Mouse (Mus musculus): ENCODE data around the gene Abi1. TPM values are rescaled to one million over a fixed set of nuclear protein-coding genes. Genes with fewer than 3 reads are reported as not detected.
"Not testable (repeated sequence)": the region's sequence is repeated elsewhere in the genome, so short reads cannot be mapped to it uniquely, and the experiment has no call there.

The Abi1 gene
- polyA plus RNA-seq, 1 experiment = not detected

GRCm38 (mm10) chr2:22961681-22962080 is 78.4 kb downstream of the Abi1 start:
- WGBS = 97% methylated on average over 2 of the region's 2 CpGs
- H3K4me1 ChIP-seq (ENCODE audit: control insufficient read depth, insufficient read depth, low read length) = no peaks in the 10 kb centered on the region
- no peak overlapping the region for H3K27ac ChIP-seq (ENCODE audit: insufficient read depth, low read depth, low read length)
- H3K4me3 ChIP-seq (ENCODE audit: insufficient read depth, low read depth, low read length) = no peak overlapping the region
- TF ChIP-seq POLR2A (IDR thresholded peaks at IDR 0.05; ENCODE audit: insufficient read depth, low read depth, low read length) (no peak), CTCF (IDR thresholded peaks at IDR 0.05; ENCODE audit: insufficient read depth, low read depth, low read length) (no peak)

- no peak overlapping the region for H3K4me3 ChIP-seq (ENCODE audit: insufficient read depth, low read depth, low read length)
- WGBS = 12% methylated on average over 1 of the region's 1 CpGs
- TF ChIP-seq POLR2A (IDR thresholded peaks at IDR 0.05; ENCODE audit: insufficient read depth, low read depth, low read length) (no peak), CTCF (IDR thresholded peaks at IDR 0.05; ENCODE audit: insufficient read depth, low read depth, low read length) (no peak)
- no peak overlapping the region; the same call in 1 of the 2 replicates for H3K27ac ChIP-seq (ENCODE audit: insufficient read depth, low read depth, low read length)
- H3K4me1 ChIP-seq (ENCODE audit: control insufficient read depth, insufficient read depth, low read length) = no peaks in the 10 kb centered on the region
These were observed 82.6 kb downstream of the Abi1 start for GRCm38 (mm10) chr2:22957415-22957814.

- Histone ChIP-seq H3K4me3 (ENCODE audit: insufficient read depth, low read depth, low read length) (no peak overlapping the region), H3K27ac (ENCODE audit: insufficient read depth, low read depth, low read length) (no peak overlapping the region), H3K4me1 (ENCODE audit: control insufficient read depth, insufficient read depth, low read length) (no peaks in the 10 kb centered on the region)
- TF ChIP-seq POLR2A (IDR thresholded peaks at IDR 0.05; ENCODE audit: insufficient read depth, low read depth, low read length) = no peak
- 94% methylated on average over 5 of the region's 5 CpGs for WGBS
These were observed 84.1 kb downstream of the Abi1 start for GRCm38 (mm10) chr2:22955914-22956313.

- Histone ChIP-seq H3K4me1 (ENCODE audit: control insufficient read depth, insufficient read depth, low read length) (peaks cover 2% of the 10 kb centered on the region; the same call in 1 of the 2 replicates), H3K4me3 (ENCODE audit: insufficient read depth, low read depth, low read length) (no peak overlapping the region), H3K27ac (ENCODE audit: insufficient read depth, low read depth, low read length) (no peak overlapping the region)
- TF ChIP-seq CTCF (IDR thresholded peaks at IDR 0.05; ENCODE audit: insufficient read depth, low read depth, low read length) (no peak), POLR2A (IDR thresholded peaks at IDR 0.05; ENCODE audit: insufficient read depth, low read depth, low read length) (no peak)
- WGBS = 73% methylated on average over 4 of the region's 4 CpGs
These were observed 85.8 kb downstream of the Abi1 start for GRCm38 (mm10) chr2:22954278-22954677.

GRCm38 (mm10) chr2:22949956-22950355 is 90.1 kb downstream of the Abi1 start:
- Histone ChIP-seq H3K4me1 (ENCODE audit: control insufficient read depth, insufficient read depth, low read length) (peaks cover 2% of the 10 kb centered on the region; the same call in 1 of the 2 replicates), H3K4me3 (ENCODE audit: insufficient read depth, low read depth, low read length) (no peak overlapping the region), H3K27ac (ENCODE audit: insufficient read depth, low read depth, low read length) (no peak overlapping the region)
- TF ChIP-seq POLR2A (IDR thresholded peaks at IDR 0.05; ENCODE audit: insufficient read depth, low read depth, low read length) (no peak), CTCF (IDR thresholded peaks at IDR 0.05; ENCODE audit: insufficient read depth, low read depth, low read length) (no peak)
- 36% methylated on average over 4 of the region's 4 CpGs for whole genome bisulfite sequencing

- Histone ChIP-seq H3K27ac (ENCODE audit: insufficient read depth, low read depth, low read length) (no peak overlapping the region), H3K4me3 (ENCODE audit: insufficient read depth, low read depth, low read length) (no peak overlapping the region), H3K4me1 (ENCODE audit: control insufficient read depth, insufficient read depth, low read length) (no peaks in the 10 kb centered on the region)
- 92% methylated on average over 1 of the region's 1 CpGs for WGBS
- no peak for TF ChIP-seq CTCF (IDR thresholded peaks at IDR 0.05; ENCODE audit: insufficient read depth, low read depth, low read length)
- no peak for TF ChIP-seq POLR2A (IDR thresholded peaks at IDR 0.05; ENCODE audit: insufficient read depth, low read depth, low read length)
These were observed 106.5 kb downstream of the Abi1 start for GRCm38 (mm10) chr2:22933556-22933955.

GRCm38 (mm10) chr2:22928259-22928658 is 111.8 kb downstream of the Abi1 start:
- 43% methylated on average over 2 of the region's 2 CpGs for WGBS
- H3K27ac ChIP-seq (ENCODE audit: insufficient read depth, low read depth, low read length) = no peak overlapping the region
- no peak for TF ChIP-seq POLR2A (IDR thresholded peaks at IDR 0.05; ENCODE audit: insufficient read depth, low read depth, low read length)
- no peak for TF ChIP-seq CTCF (IDR thresholded peaks at IDR 0.05; ENCODE audit: insufficient read depth, low read depth, low read length)
- no peaks in the 10 kb centered on the region for H3K4me1 ChIP-seq (ENCODE audit: control insufficient read depth, insufficient read depth, low read length)
- H3K4me3 ChIP-seq (ENCODE audit: insufficient read depth, low read depth, low read length) = no peak overlapping the region

GRCm38 (mm10) chr2:22925911-22926310 is 114.1 kb downstream of the Abi1 start:
- H3K4me3 ChIP-seq (ENCODE audit: insufficient read depth, low read depth, low read length); H3K4me1 ChIP-seq (ENCODE audit: control insufficient read depth, insufficient read depth, low read length); H3K27ac ChIP-seq (ENCODE audit: insufficient read depth, low read depth, low read length): not testable (repeated sequence)
- 90% methylated on average over 3 of the region's 3 CpGs for WGBS

- H3K27ac ChIP-seq (ENCODE audit: insufficient read depth, low read depth, low read length) = no peak overlapping the region
- TF ChIP-seq CTCF (IDR thresholded peaks at IDR 0.05; ENCODE audit: insufficient read depth, low read depth, low read length) = no peak
- no peak for TF ChIP-seq POLR2A (IDR thresholded peaks at IDR 0.05; ENCODE audit: insufficient read depth, low read depth, low read length)
These were observed 121.4 kb downstream of the Abi1 start for GRCm38 (mm10) chr2:22918651-22919050.

GRCm38 (mm10) chr2:22914421-22914820 is 125.6 kb downstream of the Abi1 start:
- TF ChIP-seq CTCF (IDR thresholded peaks at IDR 0.05; ENCODE audit: insufficient read depth, low read depth, low read length) = no peak
- TF ChIP-seq POLR2A (IDR thresholded peaks at IDR 0.05; ENCODE audit: insufficient read depth, low read depth, low read length) = no peak
- Histone ChIP-seq H3K4me1 (ENCODE audit: control insufficient read depth, insufficient read depth, low read length) (no peaks in the 10 kb centered on the region), H3K27ac (ENCODE audit: insufficient read depth, low read depth, low read length) (no peak overlapping the region), H3K4me3 (ENCODE audit: insufficient read depth, low read depth, low read length) (no peak overlapping the region)
- 78% methylated on average over 3 of the region's 3 CpGs for WGBS

More at GRCm38 (mm10) chr2:22918651-22919050, 121.4 kb downstream of the Abi1 start:
- WGBS = 87% methylated on average over 2 of the region's 2 CpGs
- Histone ChIP-seq H3K4me1 (ENCODE audit: control insufficient read depth, insufficient read depth, low read length) (no peaks in the 10 kb centered on the region), H3K4me3 (ENCODE audit: insufficient read depth, low read depth, low read length) (no peak overlapping the region)
